Mouse (Mus musculus) heart, postnatal 4 days (tissue): ENCODE measurements around the gene Ociad1. TPM values are rescaled to one million over a fixed set of nuclear protein-coding genes. Genes with fewer than 3 reads are reported as not detected.
A peak's percentile ranks its signal among the peaks of the same experiment; 100 is the strongest.
"Not testable (repeated sequence)": the region's sequence is repeated elsewhere in the genome, so short reads cannot be mapped to it uniquely, and the experiment has no call there.

Source experiments
- DNase-seq: peaks from one replicate; pipeline ENCODE4 v3.0.0; 2021
- total RNA-seq, 2 experiments: library from RNA; stranded (reverse); gene quantifications; 2 replicates each; pipeline ENCODE4 v1.2.3; 2021

Gene Ociad1
- total RNA-seq, 2 experiments from 2014 or later, result 261 to 264 TPM

- no peak for DNase-seq
These were observed 7.1 kb upstream of the Ociad1 start for GRCm38 (mm10) chr5:73285470-73285978.

- DNase-seq, result no peak
These were observed 6.0 kb upstream of the Ociad1 start for GRCm38 (mm10) chr5:73286603-73287002.

GRCm38 (mm10) chr5:73289900-73290299 lies 2.7 kb upstream of the Ociad1 start:
- no peak for DNase-seq

- no peak for DNase-seq
These were observed 859 bp downstream of the Ociad1 start for GRCm38 (mm10) chr5:73293458-73293827.

GRCm38 (mm10) chr5:73295016-73295415 lies 2.4 kb downstream of the Ociad1 start:
- no peak for DNase-seq

GRCm38 (mm10) chr5:73295916-73296315 lies 3.3 kb downstream of the Ociad1 start:
- no peak for DNase-seq

- no peak for DNase-seq
These were observed 9.2 kb downstream of the Ociad1 start for GRCm38 (mm10) chr5:73301601-73302307.

- DNase-seq, result peak; percentile 10
These were observed 11.9 kb downstream of the Ociad1 start for GRCm38 (mm10) chr5:73304507-73304906.

- DNase-seq, result no peak
These were observed 13.9 kb downstream of the Ociad1 start for GRCm38 (mm10) chr5:73306486-73306885.

- no peak for DNase-seq
These were observed 14.7 kb downstream of the Ociad1 start for GRCm38 (mm10) chr5:73307297-73307696.

GRCm38 (mm10) chr5:73309496-73309895 lies 16.9 kb downstream of the Ociad1 start:
- DNase-seq, result no peak

GRCm38 (mm10) chr5:73310401-73310800 lies 17.8 kb downstream of the Ociad1 start:
- DNase-seq, result no peak

GRCm38 (mm10) chr5:73311458-73311857 lies 18.9 kb downstream of the Ociad1 start:
- no peak for DNase-seq

- DNase-seq, result no peak
These were observed 21.0 kb downstream of the Ociad1 start for GRCm38 (mm10) chr5:73313591-73313990.

- no peak for DNase-seq
These were observed 22.1 kb downstream of the Ociad1 start for GRCm38 (mm10) chr5:73314654-73315053.

- DNase-seq, result no peak
These were observed 26.7 kb downstream of the Ociad1 start for GRCm38 (mm10) chr5:73319306-73319705.

- DNase-seq, result not testable (repeated sequence)
These were observed 30.1 kb downstream of the Ociad1 start for GRCm38 (mm10) chr5:73322684-73323083.

GRCm38 (mm10) chr5:73323602-73324001 lies 31.0 kb downstream of the Ociad1 start:
- DNase-seq, result no peak

- no peak for DNase-seq
These were observed 32.1 kb downstream of the Ociad1 start for GRCm38 (mm10) chr5:73324526-73325170.

- no peak for DNase-seq
These were observed 38.4 kb downstream of the Ociad1 start for GRCm38 (mm10) chr5:73331002-73331401.

GRCm38 (mm10) chr5:73336448-73336847 lies 43.9 kb downstream of the Ociad1 start:
- no peak for DNase-seq

GRCm38 (mm10) chr5:73337961-73338831 lies 45.6 kb downstream of the Ociad1 start:
- DNase-seq, result peak; percentile 43

GRCm38 (mm10) chr5:73338832-73339163 lies 46.2 kb downstream of the Ociad1 start:
- no peak for DNase-seq
